Mouse (Mus musculus): ENCODE measurements around the gene Dcun1d4.

The Dcun1d4 gene

DNA sequence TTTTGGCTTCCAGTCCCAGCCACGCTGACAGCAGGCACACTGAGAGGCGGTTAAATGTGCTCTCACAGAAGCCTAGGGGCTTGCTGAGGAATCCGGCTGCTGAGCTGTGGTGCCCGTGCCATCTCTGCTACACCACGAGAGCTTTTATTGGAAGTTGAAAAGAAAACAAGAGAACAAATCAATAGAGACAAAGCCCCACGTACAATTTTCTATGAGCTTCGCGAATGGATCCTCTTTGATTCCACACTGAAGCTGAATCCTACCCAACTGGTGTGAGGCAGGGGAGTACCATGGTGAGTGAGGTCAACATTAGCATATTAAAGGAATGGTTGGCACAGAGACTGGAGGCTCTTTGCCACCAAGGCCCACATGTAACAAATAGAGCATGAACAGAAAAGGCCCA, 120.6 kb downstream of the Dcun1d4 start:
- no peak for DNase-seq

DNA sequence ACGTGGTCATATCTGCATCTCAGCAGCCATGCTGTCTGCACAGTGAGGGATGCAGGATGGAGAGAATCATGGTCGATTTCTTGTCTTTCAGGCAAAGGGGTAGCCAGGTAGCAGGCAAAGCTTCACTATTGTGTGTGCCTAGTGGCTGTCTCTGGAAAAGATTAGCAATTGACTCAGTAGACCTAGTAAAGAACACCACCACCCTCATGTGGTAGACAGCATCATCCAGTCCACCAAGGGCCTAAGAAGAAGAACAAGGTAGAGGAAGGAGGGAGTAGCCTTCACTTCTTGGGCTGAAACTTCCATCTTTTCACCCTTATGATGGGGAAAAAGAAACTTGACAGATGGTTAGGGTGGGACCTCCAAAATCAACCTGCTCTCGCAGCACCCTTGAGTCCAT, 122.1 kb downstream of the Dcun1d4 start:
- no peak for DNase-seq

DNA sequence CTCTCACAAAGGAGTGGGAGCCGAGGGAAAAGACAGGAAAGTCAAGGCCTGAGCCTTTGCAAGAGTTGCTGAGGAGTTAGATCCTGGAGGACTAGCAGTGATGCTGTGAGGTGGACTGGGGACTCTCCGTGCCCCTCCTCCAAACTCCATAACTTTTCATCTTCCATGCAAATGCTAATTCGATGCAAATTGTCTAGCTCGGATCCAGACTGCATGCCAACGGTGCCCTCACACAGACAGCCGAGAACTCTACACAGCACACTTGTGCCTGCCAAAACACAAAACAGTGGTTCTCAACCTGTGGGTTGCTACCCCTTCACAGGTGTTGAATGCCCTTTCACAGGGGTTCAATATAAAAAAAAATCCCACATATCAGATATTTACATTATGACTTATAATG, 123.7 kb downstream of the Dcun1d4 start:
- DNase-seq, result no peak

DNA sequence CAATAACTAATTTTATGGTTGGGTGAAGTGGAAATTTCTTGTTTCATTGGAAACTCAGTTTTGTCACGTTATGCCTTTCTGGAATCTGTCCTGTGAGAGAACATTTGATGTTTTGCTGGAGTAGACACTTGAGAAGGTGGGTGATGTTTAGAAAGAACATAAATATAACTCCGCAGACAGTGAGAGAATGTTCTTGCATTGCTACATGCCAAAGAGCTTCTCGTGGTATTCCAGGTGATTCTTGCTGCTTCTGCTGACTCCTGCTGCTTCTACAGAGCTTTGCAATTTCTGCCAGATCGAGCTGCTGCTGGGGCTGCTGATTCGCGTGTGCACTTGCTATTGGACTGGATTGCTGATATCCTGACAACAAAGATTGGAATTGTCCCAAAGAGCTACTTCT, 124.2 kb downstream of the Dcun1d4 start:
- no peak for DNase-seq

All from thymus, postnatal 14 days (tissue).